Mouse (Mus musculus) duodenum, adult 2 months (tissue): ENCODE data around the gene Olfr1326-ps1. TPM values are rescaled to one million over a fixed set of nuclear protein-coding genes. Genes with fewer than 3 reads are reported as not detected.

Source experiments
- polyA plus RNA-seq: library from polyadenylated mRNA; depleted of rRNA; stranded (reverse); fragments of >200 nt; gene quantifications from 2 replicates; pipeline ENCODE4 v1.2.3, GENCODE M21; 2012; ENCODE audit warnings: low replicate concordance; rRNA removed

The Olfr1326-ps1 gene
- polyA plus RNA-seq: not detected in 2 replicates

DNA sequence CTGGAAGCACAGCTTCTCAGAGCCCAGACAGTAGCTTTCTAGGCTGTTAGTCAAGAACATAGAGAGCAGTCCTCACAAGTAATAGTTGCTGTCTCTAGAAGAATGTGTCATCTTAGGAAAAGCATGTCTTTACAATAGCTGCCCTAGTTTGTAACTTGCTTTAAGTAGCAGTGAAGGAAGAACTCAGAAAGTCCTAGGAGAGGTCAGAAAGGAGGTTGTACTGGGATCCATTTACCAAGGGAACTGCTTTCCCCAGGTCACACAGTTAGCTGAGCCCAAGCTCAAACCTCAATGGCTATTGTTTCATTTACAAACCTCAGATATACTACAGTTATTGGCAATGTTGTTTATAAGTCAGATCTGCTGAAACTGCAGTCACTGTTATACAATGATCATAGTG lies at the start of gene Olfr1326-ps1:
Olfr1326-ps1 (minus strand) TSS at position 101 of the 400 bp plus-strand sequence.

DNA sequence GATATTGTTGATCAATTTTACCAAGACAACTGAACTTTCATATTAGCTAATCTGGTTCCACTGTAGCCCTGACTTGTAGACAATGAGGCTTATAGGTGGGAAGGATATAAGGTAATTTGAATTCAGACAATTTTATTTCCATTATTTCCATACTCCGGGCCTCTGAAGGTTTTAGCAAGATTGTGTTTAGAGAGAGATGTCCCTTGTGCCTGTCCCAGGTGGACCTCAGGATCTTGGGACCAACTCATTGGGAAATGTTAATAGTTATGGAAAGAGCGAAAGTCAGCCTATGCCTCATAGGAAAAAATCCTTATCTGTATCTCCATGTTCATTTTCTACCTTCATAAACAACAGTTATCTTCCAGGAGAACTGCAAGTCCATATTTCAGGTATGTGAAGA lies 17.7 kb upstream of the Olfr1326-ps1 start, which contains the start of gene Olfr1325:
Olfr1325 (plus strand) TSS at position 301 of the 400 bp plus-strand sequence.

Other genes with a start within 250 kb of the Olfr1326-ps1 start
- gene Plxna3, start 245.8 kb downstream of the Olfr1326-ps1 start, polyA plus RNA-seq: 2.7 and 6.4 TPM in 2 replicates
- gene Lage3, start 221.3 kb downstream of the Olfr1326-ps1 start, polyA plus RNA-seq: 16.5 and 24.4 TPM in 2 replicates
- 32.7 and 36.9 TPM in 2 replicates for gene Ubl4a, start 201.7 kb downstream of the Olfr1326-ps1 start, polyA plus RNA-seq
- 11.5 and 11.9 TPM in 2 replicates for gene Slc10a3, start 201.5 kb downstream of the Olfr1326-ps1 start, polyA plus RNA-seq
- 19.4 and 28.2 TPM in 2 replicates for gene Fam3a, start 181.6 kb downstream of the Olfr1326-ps1 start, polyA plus RNA-seq
- gene Ikbkg, start 181.6 kb downstream of the Olfr1326-ps1 start, polyA plus RNA-seq: 5.4 and 6.6 TPM in 2 replicates
- gene G6pdx, start 145.7 kb downstream of the Olfr1326-ps1 start, polyA plus RNA-seq: 18.2 and 22.2 TPM in 2 replicates
- gene Gm6880, start 93.5 kb downstream of the Olfr1326-ps1 start, polyA plus RNA-seq: not detected in 2 replicates
- not detected in 2 replicates for gene Olfr1325, start 17.8 kb upstream of the Olfr1326-ps1 start, polyA plus RNA-seq
- gene Gm5640, start 70.7 kb upstream of the Olfr1326-ps1 start, polyA plus RNA-seq: not detected in 2 replicates
- not detected in 2 replicates for gene Gm6890, start 166.0 kb upstream of the Olfr1326-ps1 start, polyA plus RNA-seq